Mouse (Mus musculus) myocyte (in vitro differentiated cells): Measurements from ENCODE around the gene Agap1.

Source experiments
- E2F4 ChIP-seq: IDR thresholded peaks from one replicate; pipeline ENCODE4 v1.6.1; 2011; ENCODE audit warnings: mild to moderate bottlenecking, control low read depth, moderate library complexity; ENCODE audit not compliant: insufficient read depth
- POLR2A ChIP-seq: IDR thresholded peaks from one replicate; pipeline ENCODE4 v1.6.1; 2011; ENCODE audit warnings: low read depth, mild to moderate bottlenecking, control low read depth, moderate library complexity; ENCODE audit not compliant: insufficient read length
- TCF12 ChIP-seq: IDR thresholded peaks from one replicate; pipeline ENCODE4 v1.6.1; 2011; ENCODE audit warnings: mild to moderate bottlenecking, control low read depth; ENCODE audit not compliant: poor library complexity, insufficient read depth, severe bottlenecking

GRCm38 (mm10) chr1:89930551-89930950, 475.9 kb downstream of the Agap1 start:
- no peak for TF ChIP-seq POLR2A
- no peak for TF ChIP-seq TCF12
- TF ChIP-seq E2F4 = no peak
